Mouse (Mus musculus) E14TG2a.4 (cell line): ENCODE data around the gene Tcte3.
"Not testable (repeated sequence)": the region's sequence is repeated elsewhere in the genome, so short reads cannot be mapped to it uniquely, and the experiment has no call there.

Experiments used
- CTCF ChIP-seq: conservative IDR thresholded peaks from 2 replicates; pipeline ENCODE4 v1.5.1; 2014; ENCODE audit warnings: low read length
- NANOG ChIP-seq: IDR thresholded peaks from 2 replicates; pipeline ENCODE4 v1.6.1; 2014; ENCODE audit warnings: borderline replicate concordance, low read length, mixed read lengths

DNA sequence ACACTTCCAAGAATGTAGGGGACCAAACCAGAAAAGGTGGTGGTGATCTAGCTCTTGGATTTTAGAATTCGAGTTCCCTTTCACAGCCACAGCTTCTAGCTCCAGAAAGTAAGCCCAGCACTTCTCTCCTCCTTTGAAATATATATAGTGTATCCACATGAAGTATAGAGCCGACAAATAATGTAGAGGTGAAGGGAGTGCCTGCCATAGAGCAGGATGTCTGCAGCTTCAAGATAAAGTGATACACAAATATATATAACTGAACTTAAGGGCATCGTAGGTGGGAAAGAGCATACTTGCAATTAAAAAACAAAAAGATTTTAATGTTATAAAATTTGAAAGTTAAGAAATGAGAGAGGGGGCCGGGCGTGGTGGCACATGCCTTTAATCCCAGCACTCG lies 15.8 kb downstream of the Tcte3 start:
- TF ChIP-seq CTCF, NANOG: not testable (repeated sequence)
